Mouse (Mus musculus) G1E (cell line): ENCODE measurements around the gene Med6.

Experiments
- CTCF ChIP-seq: IDR thresholded peaks from 2 replicates; pipeline ENCODE4 v1.5.1; 2012; ENCODE audit warnings: low read depth, low read length, inconsistent platforms, mixed read lengths
- GATA1 ChIP-seq: IDR thresholded peaks from 2 replicates; pipeline ENCODE4 v1.6.1; 2012; ENCODE audit warnings: borderline replicate concordance, low read length, inconsistent platforms, mixed read lengths
- GATA2 ChIP-seq: IDR thresholded peaks from 2 replicates; pipeline ENCODE4 v1.6.1; 2012; ENCODE audit warnings: low read depth, low read length, inconsistent platforms, borderline replicate concordance
- POLR2AphosphoS5 ChIP-seq: IDR thresholded peaks from 2 replicates; pipeline ENCODE4 v1.6.1; 2012; ENCODE audit warnings: low read depth, low read length, inconsistent platforms; ENCODE audit not compliant: insufficient replicate concordance

DNA sequence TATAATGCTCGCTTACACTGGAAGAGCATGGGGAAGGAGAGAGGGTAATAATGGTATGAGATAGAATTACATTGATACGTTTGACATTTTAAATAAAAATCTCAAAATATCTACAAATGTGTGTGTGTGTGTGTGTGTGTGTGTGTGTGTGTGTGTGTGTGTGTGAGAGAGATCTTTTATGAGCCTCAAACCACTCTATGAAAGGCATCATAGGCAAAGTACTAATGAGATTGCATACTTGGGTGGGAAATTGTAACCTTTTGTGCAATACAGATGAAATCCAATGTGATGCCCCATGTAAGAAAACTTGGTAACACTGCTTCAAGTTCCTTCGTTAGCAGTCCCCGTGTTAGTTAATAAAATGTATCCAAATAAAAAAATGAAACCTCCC, 61.8 kb downstream of the Med6 start:
- no peak for TF ChIP-seq GATA1
- no peak for TF ChIP-seq CTCF
- no peak for TF ChIP-seq POLR2AphosphoS5
- TF ChIP-seq GATA2 = no peak
